7 mouse cellular contexts compared by ENCODE assay signal in genomic region chr3:94837183-94837890, GRCm38 (mm10). TPM values are rescaled to one million over a fixed set of nuclear protein-coding genes. Genes with fewer than 3 reads are reported as not detected.
DNase-seq lines count a peak whose midpoint lies in the region; ATAC-seq lines count a peak whose summit lies in the region.

TSS of gene Pogz (plus strand) at chr3:94837567.

- peak within 1 kb of the TSS; percentile 67 for H3K4me2 ChIP-seq in embryonic facial prominence, embryonic 11.5 days (ENCODE audit: low read depth, low read length)
- H3K4me2 ChIP-seq in midbrain, embryonic 13.5 days (replicated peaks), result peak within 1 kb of the TSS; percentile 85

- H3K36me3 ChIP-seq in embryonic facial prominence, embryonic 11.5 days (replicated peaks; ENCODE audit: control insufficient read depth, insufficient read depth, low read depth, low read length), result no peaks in the 10 kb centered on the region
- H3K36me3 ChIP-seq in limb, embryonic 10.5 days, result peaks cover 3% of the 10 kb centered on the region; the same call in 1 of the 2 replicates
- no peaks in the 10 kb centered on the region for H3K36me3 ChIP-seq in midbrain, embryonic 13.5 days

- H3K9me3 ChIP-seq in embryonic facial prominence, embryonic 11.5 days (replicated peaks; ENCODE audit: control insufficient read depth, low read length), result no peaks in the 10 kb centered on the region
- no peaks in the 10 kb centered on the region for H3K9me3 ChIP-seq in limb, embryonic 10.5 days (replicated peaks)
- H3K9me3 ChIP-seq in midbrain, embryonic 13.5 days, result no peaks in the 10 kb centered on the region

- no peaks in the 10 kb centered on the region for H3K4me1 ChIP-seq in embryonic facial prominence, embryonic 11.5 days (ENCODE audit: control insufficient read depth, insufficient read depth, low read length)
- peaks cover 12% of the 10 kb centered on the region for H3K4me1 ChIP-seq in limb, embryonic 10.5 days
- H3K4me1 ChIP-seq in midbrain, embryonic 13.5 days (replicated peaks), result peaks cover 28% of the 10 kb centered on the region

- ATAC-seq in embryonic facial prominence, embryonic 11.5 days (replicated peaks; ENCODE audit: insufficient number of reproducible peaks, low FRiP score, low TSS enrichment, low read depth), result peak; percentile 93
- ATAC-seq in granulocyte monocyte progenitor cell, adult 5-6 weeks (replicated peaks; ENCODE audit: poor library complexity, severe bottlenecking), result peak; percentile 90
- ATAC-seq in midbrain, embryonic 13.5 days, result peak; percentile 90

- H3K9ac ChIP-seq in embryonic facial prominence, embryonic 11.5 days (replicated peaks; ENCODE audit: low read length), result peak within 1 kb of the TSS; percentile 82
- peak within 1 kb of the TSS; percentile 86 for H3K9ac ChIP-seq in midbrain, embryonic 13.5 days (replicated peaks)

- peak within 1 kb of the TSS; percentile 64 for H3K4me3 ChIP-seq in embryonic facial prominence, embryonic 11.5 days (ENCODE audit: low read depth, low read length)
- H3K4me3 ChIP-seq in limb, embryonic 10.5 days, result peak within 1 kb of the TSS; percentile 84
- H3K4me3 ChIP-seq in midbrain, embryonic 13.5 days (replicated peaks), result peak within 1 kb of the TSS; percentile 63

- H3K27me3 ChIP-seq in embryonic facial prominence, embryonic 11.5 days (ENCODE audit: control insufficient read depth, insufficient read depth, low read length), result no peaks in the 10 kb centered on the region
- H3K27me3 ChIP-seq in limb, embryonic 10.5 days (ENCODE audit: low read depth, poor library complexity, severe bottlenecking), result no peaks in the 10 kb centered on the region
- H3K27me3 ChIP-seq in midbrain, embryonic 13.5 days, result no peaks in the 10 kb centered on the region

- H3K27ac ChIP-seq in embryonic facial prominence, embryonic 11.5 days (replicated peaks; ENCODE audit: low read depth, low read length), result peak within 1 kb of the TSS; percentile 93
- H3K27ac ChIP-seq in limb, embryonic 10.5 days, result peak within 1 kb of the TSS; percentile 99
- peak within 1 kb of the TSS; percentile 99 for H3K27ac ChIP-seq in midbrain, embryonic 13.5 days

- peak; percentile 98 for DNase-seq in adrenal gland, postnatal 14 days
- peak; percentile 98 for DNase-seq in embryonic facial prominence, embryonic 11.5 days (ENCODE audit: low spot score)
- peak; percentile 96 for DNase-seq in kidney, adult 11 months
- DNase-seq in limb, embryonic 10.5 days (ENCODE audit: low spot score), result peak; percentile 99
- DNase-seq in spleen, adult 12 weeks (ENCODE audit: low spot score), result peak; percentile 80

- 0% methylated on average over 52 of the region's 57 CpGs for WGBS in embryonic facial prominence, embryonic 11.5 days
- WGBS in limb, embryonic 10.5 days, result under 1% methylated on average over 55 of the region's 57 CpGs
- 0% methylated on average over 56 of the region's 57 CpGs for WGBS in midbrain, embryonic 13.5 days

RNA-seq across cellular contexts. Expression of gene Pogz, which starts in this region (rescaled TPM):
- 29.1 and 31.4 TPM in 2 replicates for total RNA-seq in adrenal gland, postnatal 14 days (2021)
- 20.1 and 21.5 TPM in 2 replicates for polyA plus RNA-seq in embryonic facial prominence, embryonic 11.5 days (2014; fragmentation: Nextera tagmentation; extraction: Ambion mirVana)
- total RNA-seq in granulocyte monocyte progenitor cell, adult 5-6 weeks (2014; fragmentation: Nextera tagmentation), result 31.7 and 38.0 TPM in 2 replicates
- 13.0 and 20.9 TPM in 2 replicates for total RNA-seq in granulocyte monocyte progenitor cell, adult 5-6 weeks (2017)
- polyA plus RNA-seq in limb, embryonic 10.5 days (2016; fragmentation: Nextera tagmentation; extraction: Ambion mirVana), result 17.7 and 21.4 TPM in 2 replicates
- polyA plus RNA-seq in midbrain, embryonic 13.5 days (2015; fragmentation: Nextera tagmentation; extraction: Ambion mirVana), result 26.9 and 27.3 TPM in 2 replicates

Comparison
In these comparisons a context has a peak if more than half of its experiments do, and no peak if none do; other contexts are left out.
1. Peak in every context shown above with its lines: DNase-seq, ATAC-seq, H3K4me3 ChIP-seq and H3K27ac ChIP-seq.